Mouse (Mus musculus) layer of hippocampus, adult 9-10 months (tissue): ENCODE data around the gene Wdr83os.
A peak's percentile ranks its signal among the peaks of the same experiment; 100 is the strongest.
"Not testable (repeated sequence)": the region's sequence is repeated elsewhere in the genome, so short reads cannot be mapped to it uniquely, and the experiment has no call there.

Experiments
- DNase-seq: peaks from one replicate; pipeline ENCODE4 v3.0.0; 2022; ENCODE audit warnings: low spot score

Gene Wdr83os

GRCm38 (mm10) chr8:85119052-85119981 is 38.8 kb downstream of the Wdr83os start:
- DNase-seq = peak; percentile 65

- DNase-seq = not testable (repeated sequence)
Measured at GRCm38 (mm10) chr8:85120251-85120650, 39.7 kb downstream of the Wdr83os start.

- no peak for DNase-seq
Measured at GRCm38 (mm10) chr8:85122995-85123394, 42.5 kb downstream of the Wdr83os start, which contains the start of gene Zfp791. TSS of gene Zfp791 (minus strand) at chr8:85123095.

GRCm38 (mm10) chr8:85123691-85124090 is 43.2 kb downstream of the Wdr83os start:
- DNase-seq = no peak
